Comparison of ENCODE assay signal across 1 mouse cellular context in genomic region chr3:95923429-95923828, GRCm38 (mm10).
TF ChIP-seq lines count a peak whose summit lies in the region.

No protein-coding gene starts in this region.

TF ChIP-seq in MEL, 35 proteins besides CTCF, POLR2A, EP300 and RAD21 (continued from another document):
- TF ChIP-seq SIN3A (IDR thresholded peaks at IDR 0.05; ENCODE audit: low read length) (peak; percentile 30; the same call in 1 of the 2 replicates), BHLHE40 (IDR thresholded peaks at IDR 0.05; ENCODE audit: borderline replicate concordance, low read depth, low read length) (peak; percentile 62; the same call in 1 of the 2 replicates)
